Mouse (Mus musculus): ENCODE data around the gene Arhgap22. TPM values are rescaled to one million over a fixed set of nuclear protein-coding genes. Genes with fewer than 3 reads are reported as not detected.

Arhgap22 gene
- total RNA-seq, 4 experiments from 2014 or later = 9.7 to 16.7 (median 12.5) TPM

GRCm38 (mm10) chr14:33366891-33367777, 153.3 kb downstream of the Arhgap22 start:
- DNase-seq (ENCODE audit: low spot score in 2 of 2) = no peak

- DNase-seq (ENCODE audit: low spot score in 2 of 2) = no peak
These were observed 155.5 kb downstream of the Arhgap22 start for GRCm38 (mm10) chr14:33369375-33369774.

- no peak for DNase-seq (ENCODE audit: low spot score in 2 of 2)
These were observed 156.2 kb downstream of the Arhgap22 start for GRCm38 (mm10) chr14:33370056-33370455.

- peak in 1 of 2 experiments; percentile 51 for DNase-seq (ENCODE audit: low spot score in 2 of 2)
These were observed 157.4 kb downstream of the Arhgap22 start for GRCm38 (mm10) chr14:33371248-33371647.

- DNase-seq (ENCODE audit: low spot score in 2 of 2) = no peak
These were observed 159.4 kb downstream of the Arhgap22 start for GRCm38 (mm10) chr14:33373271-33373670.

GRCm38 (mm10) chr14:33374089-33374488, 160.3 kb downstream of the Arhgap22 start:
- no peak for DNase-seq (ENCODE audit: low spot score in 2 of 2)

GRCm38 (mm10) chr14:33377211-33377610, 163.4 kb downstream of the Arhgap22 start:
- DNase-seq (ENCODE audit: low spot score in 2 of 2) = no peak

GRCm38 (mm10) chr14:33378723-33379122, 164.9 kb downstream of the Arhgap22 start:
- no peak for DNase-seq (ENCODE audit: low spot score in 2 of 2)

- no peak for DNase-seq (ENCODE audit: low spot score in 2 of 2)
These were observed 167.1 kb downstream of the Arhgap22 start for GRCm38 (mm10) chr14:33380830-33381457.

- DNase-seq (ENCODE audit: low spot score in 2 of 2) = no peak
These were observed 184.4 kb downstream of the Arhgap22 start for GRCm38 (mm10) chr14:33398065-33398860.

- DNase-seq (ENCODE audit: low spot score in 2 of 2) = no peak
These were observed 186.2 kb downstream of the Arhgap22 start for GRCm38 (mm10) chr14:33400019-33400418.

- DNase-seq (ENCODE audit: low spot score in 2 of 2) = no peak
These were observed 188.5 kb downstream of the Arhgap22 start for GRCm38 (mm10) chr14:33402331-33402730.

- no peak for DNase-seq (ENCODE audit: low spot score in 2 of 2)
These were observed 201.9 kb downstream of the Arhgap22 start for GRCm38 (mm10) chr14:33415746-33416145.

GRCm38 (mm10) chr14:33418311-33418909, 204.6 kb downstream of the Arhgap22 start:
- no peak for DNase-seq (ENCODE audit: low spot score in 2 of 2)

Other genes with a start within 250 kb of the Arhgap22 start
- gene Lrrc18, start 222.6 kb upstream of the Arhgap22 start, total RNA-seq (2022) = 1 to 10 TPM in 1 of 4 experiments, under 1 TPM in 3; 0.57 to 1.2 (median 0.71) TPM
- gene Wdfy4, start 28.5 kb upstream of the Arhgap22 start, total RNA-seq (2022) = 1 to 10 TPM; 1.7 to 6.6 (median 3.4) TPM
- 100 to 1,000 TPM in 2 of 4 experiments, 10 to 100 TPM in 2; 90.8 to 104 (median 96.4) TPM for gene Mapk8, start 233.1 kb downstream of the Arhgap22 start, total RNA-seq (2022)

All from left cerebral cortex, adult 8-10 months (tissue).